Comparison of ENCODE assay signal across 23 mouse cellular contexts in the genomic region with DNA sequence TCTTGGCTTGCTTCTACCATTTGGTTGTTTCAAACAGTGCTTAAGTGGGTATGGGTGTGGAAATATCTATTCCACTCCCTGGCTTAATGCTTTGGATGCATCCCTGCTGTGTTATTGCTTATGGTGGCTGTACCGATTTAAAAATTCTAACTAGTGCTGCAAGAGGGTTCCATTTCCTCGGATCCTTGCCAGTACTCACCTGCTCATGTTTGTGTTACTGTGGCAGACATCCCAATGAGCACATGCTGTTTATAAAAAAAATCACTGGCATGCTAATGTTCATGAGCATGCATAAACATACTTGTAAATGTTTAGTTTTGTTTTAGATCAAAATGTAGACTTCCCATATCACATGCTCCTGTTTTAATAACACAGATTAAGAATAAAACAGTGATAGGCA.
"Had no signal": no experiment of that assay in that cellular context is flagged by ENCODE, and none has a peak within 500 bp of the region (broad histone marks: within the 10 kb centered on the region; RNA-seq: fewer than 3 reads in every experiment).

No protein-coding gene starts in this region.

- H3K4me3 ChIP-seq: gastrocnemius, adult 2 months; heart, embryonic 10.5 days; heart, embryonic 12.5 days; hindbrain, embryonic 10.5 days; hindbrain, embryonic 12.5 days; intestine, embryonic 15.5 days; limb, embryonic 13.5 days; limb, embryonic 15.5 days; liver, embryonic 12.5 days had no signal

- ATAC-seq: hindbrain, embryonic 16.5 days; inflammation-experienced regulatory T-cells, adult 6 months; intestine, embryonic 15.5 days; intestine, postnatal 0 days; liver, embryonic 12.5 days had no signal

- H3K4me2 ChIP-seq: heart, embryonic 12.5 days; hindbrain, embryonic 12.5 days; hindbrain, embryonic 14.5 days; intestine, embryonic 15.5 days; limb, embryonic 13.5 days; limb, embryonic 15.5 days; liver, embryonic 12.5 days had no signal

- H3K27ac ChIP-seq: gastrocnemius, adult 2 months; heart, embryonic 10.5 days; hindbrain, embryonic 10.5 days; hindbrain, embryonic 12.5 days; hindbrain, embryonic 14.5 days; intestine, embryonic 15.5 days; limb, embryonic 13.5 days; limb, embryonic 15.5 days; liver, embryonic 12.5 days; liver, embryonic 14.5 days had no signal

- DNase-seq: gastrocnemius, adult 2 months; gastrocnemius, postnatal 10 days; gastrocnemius, postnatal 25 days; heart, adult 18-20 months; heart, postnatal 10 days; heart, postnatal 4 days; layer of hippocampus, adult 9-11 months; layer of hippocampus, postnatal 36 days; left cerebral cortex, postnatal 4 days; lung, adult 18-20 months had no signal

- H3K9me3 ChIP-seq: heart, embryonic 10.5 days; heart, embryonic 12.5 days; hindbrain, embryonic 10.5 days; hindbrain, embryonic 12.5 days; intestine, embryonic 15.5 days; limb, embryonic 13.5 days; limb, embryonic 15.5 days; liver, embryonic 12.5 days had no signal

- H3K36me3 ChIP-seq: heart, embryonic 10.5 days; heart, embryonic 12.5 days; hindbrain, embryonic 10.5 days; hindbrain, embryonic 12.5 days; intestine, embryonic 15.5 days; limb, embryonic 13.5 days; limb, embryonic 15.5 days; liver, embryonic 12.5 days had no signal

- H3K9ac ChIP-seq: heart, embryonic 12.5 days; hindbrain, embryonic 12.5 days; hindbrain, embryonic 14.5 days; intestine, embryonic 15.5 days; limb, embryonic 13.5 days; limb, embryonic 15.5 days; liver, embryonic 12.5 days; liver, embryonic 14.5 days had no signal

- H3K4me1 ChIP-seq: hindbrain, embryonic 10.5 days; hindbrain, embryonic 12.5 days; intestine, embryonic 15.5 days; limb, embryonic 15.5 days; liver, embryonic 12.5 days had no signal

- H3K27me3 ChIP-seq: heart, embryonic 12.5 days; hindbrain, embryonic 12.5 days; intestine, embryonic 15.5 days; limb, embryonic 15.5 days; liver, embryonic 12.5 days had no signal
